Mouse (Mus musculus) left cerebral cortex, postnatal 36 days (tissue): Measurements from ENCODE around the gene Ets1. TPM values are rescaled to one million over a fixed set of nuclear protein-coding genes. Genes with fewer than 3 reads are reported as not detected.

Source experiments
- DNase-seq, 2 experiments: peaks; one replicate each; pipeline ENCODE4 v3.0.0; 2021 to 2022; ENCODE audit warnings: low spot score in 2 of 2, mixed read lengths in 1 of 2
- intact Hi-C: fragments of 180-260 bp; cut with DNase I; formaldehyde crosslinking; loops from one replicate; pipeline ENCODE4 v1.15.1; 2025
- total RNA-seq, 2 experiments: library from RNA; stranded (reverse); gene quantifications; 2 replicates each; pipeline ENCODE4 v1.2.3; 2021

Gene Ets1
- total RNA-seq, 2 experiments from 2014 or later = 11.5 to 11.6 TPM

DNA sequence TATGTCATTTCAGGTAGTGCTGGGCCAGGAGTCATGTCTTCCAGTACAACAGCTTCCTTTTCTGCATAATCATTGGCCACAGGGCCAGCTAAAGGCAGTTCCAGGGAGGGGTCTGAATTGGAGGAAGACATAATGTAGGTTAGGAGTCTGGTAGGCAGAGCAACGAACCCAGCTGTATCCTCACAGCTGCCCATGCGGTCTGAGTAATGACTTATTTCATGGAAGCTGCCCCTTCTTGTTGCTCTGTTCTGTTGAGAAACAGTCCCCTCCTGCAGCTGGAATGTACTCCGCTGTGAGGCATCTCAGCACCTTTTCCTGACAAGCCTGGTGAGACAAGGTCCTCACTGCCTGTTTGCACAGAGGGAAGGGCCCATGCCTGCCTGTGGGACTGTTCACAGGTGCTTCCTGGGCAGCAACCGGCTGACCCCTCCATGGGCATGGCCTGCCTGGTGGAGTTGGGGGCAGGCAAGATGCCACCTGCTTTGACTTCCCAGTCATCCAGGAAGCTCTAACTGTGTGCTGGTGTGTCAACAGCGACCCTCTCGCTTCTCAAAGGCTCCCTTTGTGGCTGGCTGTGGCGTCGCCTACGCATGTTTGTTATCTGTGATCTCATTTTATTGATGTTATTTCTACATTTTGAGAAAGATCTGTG, 69.9 kb downstream of the Ets1 start:
- no peak for DNase-seq
- intact Hi-C loops = no loop called here

DNA sequence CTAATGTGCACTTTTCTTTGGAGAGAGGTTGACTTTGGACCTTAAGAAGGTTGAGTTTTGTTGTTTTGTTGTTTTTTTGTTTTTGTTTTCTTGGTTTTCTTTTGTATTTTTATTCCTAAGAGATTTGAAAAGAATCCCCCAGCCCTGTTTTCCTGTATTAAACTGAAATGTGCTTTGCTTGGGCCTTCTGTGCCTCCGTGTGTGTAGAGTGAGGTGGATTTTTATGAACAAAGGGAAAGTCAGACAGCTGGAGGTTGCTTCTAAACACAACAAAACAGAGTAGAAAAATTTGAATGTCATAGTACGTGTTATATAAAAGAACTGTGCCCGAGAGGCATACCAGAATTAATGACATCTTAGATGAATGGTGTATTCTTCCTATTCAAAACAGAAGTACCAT, 71.4 kb downstream of the Ets1 start:
- no peak for DNase-seq
- intact Hi-C loops = no loop called here

- intact Hi-C loops = no loop called here
- DNase-seq = no peak
These were observed 72.5 kb downstream of the Ets1 start for GRCm38 (mm10) chr9:32708491-32708890.

DNA sequence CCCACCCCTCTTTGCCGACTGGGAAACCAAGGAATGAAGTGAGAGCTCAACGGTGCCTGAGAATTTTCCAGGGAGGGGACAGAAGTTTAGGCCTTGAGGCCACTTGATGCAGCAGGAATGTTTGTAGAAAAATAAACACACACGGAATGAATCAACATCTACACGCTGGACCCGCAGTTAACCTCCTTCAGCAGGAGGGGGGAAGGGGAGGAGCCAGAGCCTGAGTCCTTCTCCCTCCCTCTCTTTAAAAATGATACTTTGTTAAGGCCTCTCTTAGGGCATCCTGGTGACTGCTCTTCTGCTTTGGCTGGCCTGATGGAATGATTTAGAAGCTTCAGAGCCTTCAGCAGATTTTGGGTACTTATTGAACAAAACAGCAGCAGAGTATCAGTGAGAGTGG, 73.3 kb downstream of the Ets1 start:
- intact Hi-C loops = no loop called here
- no peak for DNase-seq

DNA sequence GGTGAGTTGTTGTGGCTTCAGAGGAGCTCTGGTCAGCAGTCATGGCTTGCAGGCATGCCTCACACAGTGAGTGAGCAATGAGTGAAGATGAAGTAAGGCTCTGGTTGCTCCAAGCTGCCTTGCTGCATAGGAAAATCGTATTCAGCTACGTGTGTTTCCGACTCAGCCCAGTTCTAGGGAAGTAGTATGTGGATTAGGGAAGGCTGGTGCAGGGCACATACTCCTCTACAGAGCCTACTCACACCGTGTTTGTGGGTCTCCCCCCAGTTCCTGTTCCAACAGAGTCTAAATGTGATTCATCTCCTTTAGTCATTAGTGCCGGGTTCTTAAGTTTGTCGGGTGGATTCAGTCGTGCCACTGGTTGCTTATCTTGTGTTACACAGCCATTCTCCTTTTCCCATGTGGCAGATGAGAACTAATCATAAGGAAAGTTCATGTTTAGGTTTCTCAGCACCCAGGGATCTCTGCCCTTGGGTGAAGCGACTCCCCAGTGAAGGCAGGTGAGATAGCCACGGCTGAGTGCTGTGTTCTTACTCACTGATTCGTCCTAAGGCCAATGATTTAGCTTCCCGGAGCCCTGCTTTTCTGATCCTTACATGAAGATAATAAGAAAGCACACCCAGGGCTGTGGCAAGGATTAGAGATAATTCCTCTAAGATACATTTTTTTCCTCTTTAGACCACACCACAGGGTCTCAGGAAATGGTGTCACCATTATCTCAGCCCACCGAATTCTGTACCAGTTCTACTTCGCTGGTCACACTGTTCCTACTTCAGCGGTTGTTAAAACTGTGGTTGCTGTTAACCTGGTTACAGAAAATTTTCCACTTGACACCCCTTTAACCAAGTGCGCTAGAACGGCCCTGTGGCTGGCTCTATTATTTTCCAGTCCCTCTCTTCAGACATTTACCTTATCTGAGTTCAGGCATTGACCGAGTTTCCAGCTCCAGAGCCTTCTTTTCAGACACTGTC, 74.0 kb downstream of the Ets1 start:
- intact Hi-C loops = no loop called here
- no peak for DNase-seq

- DNase-seq = no peak
- intact Hi-C loops = no loop called here
These were observed 75.1 kb downstream of the Ets1 start for GRCm38 (mm10) chr9:32710987-32711652.

DNA sequence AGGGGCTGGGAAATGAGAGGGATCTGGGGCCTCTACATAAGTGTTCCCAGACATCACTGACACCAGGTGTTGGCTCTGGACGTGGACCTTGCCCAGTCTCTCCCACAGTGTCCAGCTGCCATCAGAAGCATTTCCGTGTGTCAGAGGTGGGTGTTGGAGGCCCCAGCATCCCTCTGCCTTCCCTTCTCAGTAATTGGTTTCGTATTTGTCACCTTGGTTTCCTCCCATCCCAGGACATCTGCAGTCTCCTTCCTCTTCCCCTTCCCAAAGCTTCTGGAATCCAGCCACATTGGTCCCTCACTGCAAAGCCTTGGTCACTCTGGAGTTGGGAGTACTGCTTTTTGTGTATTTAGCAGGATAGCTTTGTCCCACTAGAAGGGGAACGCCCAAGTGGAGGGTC, 75.7 kb downstream of the Ets1 start:
- intact Hi-C loops = no loop called here
- DNase-seq = no peak

DNA sequence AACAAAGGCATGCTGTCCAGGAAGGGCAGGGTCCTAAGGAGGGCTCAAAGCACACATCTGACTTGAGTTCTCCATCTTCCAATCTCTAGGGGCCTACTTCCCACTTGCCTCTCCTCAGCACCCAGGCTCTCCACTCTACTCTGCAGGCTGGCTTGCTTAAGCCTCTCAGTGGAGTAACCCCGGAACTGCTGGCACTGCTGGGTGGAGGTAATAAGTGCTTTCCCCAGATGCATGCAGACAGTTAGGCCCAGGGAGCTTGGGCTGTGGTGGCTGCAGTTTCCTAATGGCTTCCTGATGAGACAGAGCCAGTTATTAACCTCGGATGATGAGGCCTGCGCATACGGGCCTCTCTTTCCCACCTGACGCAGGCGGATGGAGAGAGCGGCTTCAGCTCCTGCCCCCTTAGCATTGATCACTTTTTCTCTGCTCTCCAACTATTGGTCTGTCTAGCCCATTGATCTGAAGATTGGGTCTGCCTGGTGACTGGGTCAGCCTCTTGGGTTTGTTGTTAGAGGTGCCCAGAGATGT, 76.4 kb downstream of the Ets1 start:
- intact Hi-C loops = no loop called here
- DNase-seq = no peak

GRCm38 (mm10) chr9:32713106-32713505, 77.1 kb downstream of the Ets1 start:
- no peak for DNase-seq
- intact Hi-C loops = no loop called here

DNA sequence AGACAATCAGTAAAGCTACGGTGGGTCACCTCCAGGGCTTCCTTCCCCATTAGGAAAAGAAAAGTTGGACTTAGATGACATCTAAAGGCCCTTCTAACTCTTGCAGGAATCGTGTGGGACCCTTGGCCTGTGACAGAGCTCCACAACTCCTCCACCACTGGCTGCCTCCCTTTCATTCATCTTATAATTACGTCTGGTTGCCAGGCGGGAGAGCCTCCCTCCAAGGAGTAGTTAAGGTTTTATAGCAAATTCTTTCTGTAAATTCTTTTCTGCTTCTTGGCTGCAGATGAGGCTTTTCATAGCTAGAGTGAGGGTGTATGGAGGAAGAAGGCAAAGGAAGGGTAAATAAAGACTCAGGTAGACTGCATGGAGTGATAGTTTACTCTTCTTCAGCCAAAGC, 77.8 kb downstream of the Ets1 start:
- intact Hi-C loops = no loop called here
- no peak for DNase-seq

DNA sequence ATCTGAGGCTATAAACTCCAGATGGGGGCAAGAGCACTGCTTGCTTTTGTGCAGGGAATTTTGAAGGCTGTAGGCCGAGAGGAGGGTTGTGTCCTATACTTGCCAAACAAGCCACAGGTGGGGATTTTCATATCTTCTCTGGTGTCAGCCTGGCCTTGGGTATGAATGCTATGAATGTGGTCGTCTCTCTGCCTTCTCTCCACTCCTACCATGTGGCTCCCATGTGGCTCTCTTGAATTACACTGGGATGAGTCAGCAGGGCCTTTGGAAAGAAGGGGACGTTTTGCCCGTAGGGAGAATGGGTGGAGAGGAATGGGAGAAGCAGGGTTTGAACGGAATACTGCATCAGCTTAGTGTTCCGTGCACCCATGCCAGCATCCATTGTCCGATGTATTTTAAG, 78.5 kb downstream of the Ets1 start:
- intact Hi-C loops = no loop called here
- DNase-seq = no peak

GRCm38 (mm10) chr9:32715806-32716466, 79.9 kb downstream of the Ets1 start:
- no peak for DNase-seq
- intact Hi-C loops = no loop called here

DNA sequence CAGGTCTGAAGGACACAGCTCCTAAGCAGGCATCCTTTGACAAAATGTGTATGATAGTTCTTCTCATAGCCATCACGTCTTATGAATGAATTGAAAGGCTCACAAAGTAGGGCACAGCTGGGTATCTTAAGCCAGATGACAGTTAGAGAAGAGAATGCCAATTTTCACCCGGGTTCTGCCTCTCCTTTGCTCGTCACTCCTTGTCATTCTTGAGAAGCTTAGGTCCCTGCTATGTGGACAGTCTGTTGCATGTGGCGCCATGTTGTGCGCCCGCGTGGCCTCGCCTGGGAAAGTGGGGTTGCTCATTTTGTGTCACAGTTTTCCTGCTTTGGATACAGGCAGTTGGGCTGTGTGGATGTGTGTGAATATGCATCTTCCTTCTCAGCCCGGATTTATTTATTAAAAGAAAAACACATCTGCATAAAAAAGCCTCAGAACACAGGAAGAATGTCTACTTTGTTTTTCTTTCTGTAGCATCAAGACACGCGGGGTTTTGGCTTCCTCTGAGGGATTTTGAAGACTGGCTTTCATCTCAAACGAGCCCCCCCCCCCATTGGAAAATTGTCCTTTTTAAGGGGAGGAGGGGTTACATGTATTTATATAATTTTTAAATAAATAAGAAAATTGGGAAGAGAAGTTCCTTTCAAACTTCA, 81.4 kb downstream of the Ets1 start:
- intact Hi-C loops = no loop called here
- no peak for DNase-seq

DNA sequence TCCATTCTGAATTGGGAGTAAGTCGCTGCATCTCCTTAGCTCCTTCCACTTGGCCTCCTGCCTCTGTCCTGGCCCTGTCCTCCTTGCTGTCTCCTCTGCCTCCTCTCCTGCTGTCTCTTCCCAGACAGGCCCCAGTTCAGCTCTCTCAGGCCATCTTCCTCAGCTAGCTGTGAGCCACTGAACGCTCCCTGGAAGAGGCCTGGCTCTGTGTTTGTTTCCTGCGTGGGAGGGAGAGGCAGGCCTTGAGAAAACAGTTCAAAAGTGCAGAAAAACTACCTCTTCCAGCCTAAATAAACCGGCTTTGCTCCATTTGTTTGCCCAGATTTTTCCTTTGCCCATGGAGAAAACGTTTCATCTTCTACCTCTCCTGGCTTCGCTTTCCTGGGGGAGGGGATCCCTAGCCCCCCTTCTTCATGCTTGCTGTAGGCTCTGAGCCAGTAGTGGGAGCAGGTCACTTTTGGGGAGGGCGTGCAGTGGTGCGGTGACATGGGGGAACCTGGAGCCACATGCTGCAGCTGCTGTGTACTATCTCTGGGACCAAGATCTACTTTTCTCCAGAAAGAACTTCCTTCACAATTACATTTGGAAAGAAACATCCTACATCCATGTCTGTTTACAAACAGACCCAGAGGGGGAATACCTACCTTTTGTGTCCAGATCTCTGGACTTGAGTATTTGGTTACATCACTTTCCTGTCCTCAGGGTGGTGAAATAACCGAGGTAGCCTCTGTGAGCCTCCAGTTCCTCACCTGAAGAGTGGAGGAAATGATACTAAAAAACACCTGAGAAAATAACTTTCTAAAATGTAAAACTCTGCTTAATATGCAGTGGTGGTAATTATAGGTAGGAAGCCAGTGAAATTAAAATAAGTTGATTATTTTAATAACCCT, 82.2 kb downstream of the Ets1 start:
- no peak for DNase-seq
- intact Hi-C loops = no loop called here

GRCm38 (mm10) chr9:32718868-32719267, 82.8 kb downstream of the Ets1 start:
- intact Hi-C loops = no loop called here
- no peak for DNase-seq

DNA sequence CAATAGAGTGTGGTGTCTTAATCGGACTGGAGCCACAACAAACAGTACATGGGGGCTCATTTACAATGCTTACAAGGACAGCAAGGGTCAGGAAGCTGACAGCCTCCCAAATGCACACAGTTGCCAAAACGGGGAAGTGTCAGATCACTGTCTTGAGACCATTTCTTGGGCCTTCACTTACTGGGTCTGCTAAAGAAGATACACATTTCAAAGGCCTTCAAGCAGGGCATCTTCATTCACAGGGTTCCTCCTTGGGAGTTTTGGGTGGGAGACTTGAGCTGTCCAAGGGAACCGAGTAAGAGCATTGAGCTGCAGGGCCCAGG, 83.9 kb downstream of the Ets1 start:
- intact Hi-C loops = no loop called here
- no peak for DNase-seq

DNA sequence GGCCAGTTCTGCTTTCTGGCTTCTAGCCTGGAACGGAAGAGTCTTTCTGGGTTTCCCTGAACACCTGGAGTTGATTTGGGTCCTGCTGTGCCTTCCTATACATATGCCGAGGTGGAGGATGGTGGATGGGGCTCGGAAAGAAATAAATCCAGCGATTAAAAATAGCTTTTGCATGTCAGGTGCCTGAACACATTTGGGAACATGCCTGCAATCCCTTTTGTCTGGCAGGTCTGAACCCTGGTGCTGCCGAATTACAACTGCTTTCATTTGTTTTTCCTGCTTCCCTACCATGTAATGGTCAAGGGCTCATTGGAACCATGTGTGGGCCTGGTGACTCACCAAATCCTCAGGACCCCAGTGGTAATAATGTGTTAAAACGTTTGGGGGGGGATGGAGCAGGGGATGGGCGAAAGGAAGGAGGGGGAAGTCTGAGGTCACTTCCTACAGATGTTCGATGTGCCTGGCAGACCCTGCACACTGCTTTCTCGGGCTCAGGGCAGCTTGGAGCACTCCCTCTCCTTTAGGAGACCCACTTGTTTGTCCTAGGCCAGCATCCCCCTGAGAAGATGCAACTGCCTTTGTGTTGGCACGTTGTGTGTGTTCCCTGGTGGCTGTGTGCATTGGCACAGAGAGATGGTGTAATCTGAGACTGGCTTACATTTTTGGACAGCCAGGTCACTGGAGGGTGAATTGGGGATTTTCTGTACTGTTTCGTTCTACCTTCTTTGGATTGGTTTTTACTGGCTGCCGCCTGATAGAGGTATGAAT, 84.4 kb downstream of the Ets1 start:
- DNase-seq = no peak
- intact Hi-C loops = no loop called here

- intact Hi-C loops = no loop called here
- no peak for DNase-seq
These were observed 85.1 kb downstream of the Ets1 start for GRCm38 (mm10) chr9:32721081-32721480.
